Mouse (Mus musculus) induced T-regulatory cell, adult 2 months (primary cell): ENCODE results near the gene Fam102a.

Experiments
- DNase-seq: peaks from one replicate; pipeline ENCODE4 v3.0.0-alpha.2; 2012; ENCODE audit warnings: low read depth

Fam102a gene

GRCm38 (mm10) chr2:32608141-32608777 lies 73.1 kb downstream of the Fam102a start:
- DNase-seq, result peak; percentile 71

- no peak for DNase-seq
Observed at GRCm38 (mm10) chr2:32608778-32609435, 73.8 kb downstream of the Fam102a start.

GRCm38 (mm10) chr2:32610610-32611229 lies 75.6 kb downstream of the Fam102a start:
- peak; percentile 54 for DNase-seq

- no peak for DNase-seq
Observed at GRCm38 (mm10) chr2:32612274-32612673, 77.1 kb downstream of the Fam102a start.

- no peak for DNase-seq
Observed at GRCm38 (mm10) chr2:32617109-32617508, 82.0 kb downstream of the Fam102a start.

- DNase-seq, result peak; percentile 45
Observed at GRCm38 (mm10) chr2:32617601-32618000, 82.5 kb downstream of the Fam102a start.

GRCm38 (mm10) chr2:32618051-32618450 lies 82.9 kb downstream of the Fam102a start:
- DNase-seq, result no peak
